Mouse (Mus musculus): Measurements from ENCODE around the gene Vasn.

DNA sequence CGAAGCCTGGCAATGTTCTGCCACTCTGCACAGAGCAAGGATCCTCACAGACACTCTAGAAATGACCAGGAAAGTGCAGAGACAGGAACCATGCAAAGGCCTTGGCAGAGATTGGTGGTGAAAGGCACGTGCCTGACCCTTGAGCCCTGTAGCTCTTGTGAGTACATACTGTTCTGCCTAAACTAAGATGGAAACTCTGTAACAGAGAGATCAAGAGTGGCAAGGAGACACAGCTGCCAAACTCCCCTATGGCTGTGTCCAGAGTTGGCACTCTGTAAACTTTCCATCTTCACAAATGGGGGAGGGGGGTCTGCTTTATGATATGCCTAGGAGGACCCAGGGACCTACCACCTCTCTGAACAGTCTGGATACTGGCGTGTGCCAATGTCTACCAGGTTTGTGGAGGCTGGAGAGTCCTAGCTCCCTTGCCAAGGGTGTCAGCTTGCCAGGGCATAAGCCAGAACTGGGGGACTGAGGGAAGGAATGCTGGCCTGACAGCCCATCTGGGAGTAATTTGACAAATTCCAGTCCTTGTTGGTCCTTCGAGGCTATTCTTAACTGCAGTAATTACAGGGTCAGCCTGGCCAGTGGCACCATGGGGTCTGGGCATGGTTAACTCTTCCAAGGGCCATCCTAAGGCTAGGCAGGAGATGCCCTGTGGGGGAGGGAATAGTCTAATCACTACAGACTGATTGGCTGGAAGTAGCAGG, 13.1 kb downstream of the Vasn start:
- TF ChIP-seq POLR2A (IDR thresholded peaks at IDR 0.05; ENCODE audit: borderline replicate concordance, control insufficient read depth, low read depth, low read length) (no peak), CTCF (IDR thresholded peaks at IDR 0.05; ENCODE audit: control insufficient read depth, insufficient read depth, low read length) (no peak)

All from bone marrow, adult 2 months (tissue).